Mouse (Mus musculus): Measurements from ENCODE around the gene Lrrc45.

DNA sequence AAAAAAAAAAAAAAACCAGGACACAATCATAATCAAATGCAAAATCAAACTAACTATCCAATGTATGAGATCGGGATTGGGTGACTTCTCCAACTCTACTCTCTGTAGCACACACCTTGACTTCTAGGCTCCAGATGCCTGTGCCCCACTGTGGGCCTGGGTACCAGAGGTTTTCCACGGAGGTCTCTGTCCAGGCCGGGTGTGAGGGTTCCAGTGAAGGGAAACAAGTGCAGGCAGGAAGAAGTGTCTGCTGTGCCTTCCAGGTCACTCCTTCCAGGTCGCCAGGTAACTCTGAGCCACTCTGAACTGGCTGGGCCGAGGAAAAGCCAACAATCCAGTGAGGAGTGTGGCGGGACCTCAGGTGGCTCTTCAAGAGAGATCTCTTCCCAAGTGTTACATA is 22.7 kb downstream of the Lrrc45 start:
- no peak for TF ChIP-seq CTCF (IDR thresholded peaks at IDR 0.05; ENCODE audit: control insufficient read depth, insufficient read depth, insufficient read length)
- no peak for TF ChIP-seq MAX (IDR thresholded peaks at IDR 0.05)
- TF ChIP-seq CEBPB (IDR thresholded peaks at IDR 0.05; ENCODE audit: low read depth): no peak
- no peak for TF ChIP-seq MYOG (IDR thresholded peaks at IDR 0.05; ENCODE audit: control insufficient read depth, extremely low read depth, insufficient read length)
- TF ChIP-seq USF1 (IDR thresholded peaks at IDR 0.05; ENCODE audit: low read depth): no peak

All from C2C12 (cell line).